Mouse (Mus musculus): Measurements from ENCODE around the gene Plpp6. TPM values are rescaled to one million over a fixed set of nuclear protein-coding genes. Genes with fewer than 3 reads are reported as not detected.

Plpp6 gene
- 16.0 and 17.7 TPM in 2 replicates for polyA plus RNA-seq (2015; fragmentation: Nextera tagmentation; extraction: Ambion mirVana)

GRCm38 (mm10) chr19:28963842-28964551, at the start of gene Plpp6:
TSS of gene Plpp6 (plus strand) at chr19:28963953.

GRCm38 (mm10) chr19:28967652-28968051, 3.9 kb downstream of the Plpp6 start, which contains the start of gene 4430402I18Rik:
TSS of gene 4430402I18Rik (minus strand) at chr19:28967800.

GRCm38 (mm10) chr19:28990194-28990589, 26.4 kb downstream of the Plpp6 start, which contains the start of gene Cdc37l1:
TSS of gene Cdc37l1 (plus strand) at chr19:28990352.

Other genes with a start within 250 kb of the Plpp6 start
- 57.9 and 59.2 TPM in 2 replicates for gene Slc1a1, start 128.9 kb upstream of the Plpp6 start, polyA plus RNA-seq (2015; fragmentation: Nextera tagmentation; extraction: Ambion mirVana)
- 3.7 and 4.0 TPM in 2 replicates for gene 4430402I18Rik, start 3.8 kb downstream of the Plpp6 start, polyA plus RNA-seq (2015; fragmentation: Nextera tagmentation; extraction: Ambion mirVana)
- gene Cdc37l1, start 26.4 kb downstream of the Plpp6 start, polyA plus RNA-seq (2015; fragmentation: Nextera tagmentation; extraction: Ambion mirVana): 36.1 and 38.0 TPM in 2 replicates
- gene Ak3, start 84.0 kb downstream of the Plpp6 start, polyA plus RNA-seq (2015; fragmentation: Nextera tagmentation; extraction: Ambion mirVana): 68.4 and 74.6 TPM in 2 replicates
- 40.5 and 41.2 TPM in 2 replicates for gene Rcl1, start 137.4 kb downstream of the Plpp6 start, polyA plus RNA-seq (2015; fragmentation: Nextera tagmentation; extraction: Ambion mirVana)